Mouse (Mus musculus) kidney, adult 18-20 months (tissue): ENCODE data around the gene Gm10912.
"Not testable (repeated sequence)": the region's sequence is repeated elsewhere in the genome, so short reads cannot be mapped to it uniquely, and the experiment has no call there.

Source experiments
- DNase-seq: peaks from one replicate; pipeline ENCODE4 v3.0.0; 2021

Gene Gm10912

GRCm38 (mm10) chr2:104065526-104065925 is at the start of gene Gm10912:
Gene Gm10912, plus strand, starts transcription at chr2:104065826.
- DNase-seq, result not testable (repeated sequence)

GRCm38 (mm10) chr2:104023096-104023495 is 42.5 kb upstream of the Gm10912 start:
- no peak for DNase-seq

GRCm38 (mm10) chr2:104024656-104025055 is 41.0 kb upstream of the Gm10912 start:
- no peak for DNase-seq

- DNase-seq, result peak; percentile 91
Measured at GRCm38 (mm10) chr2:104027458-104028138, 38.0 kb upstream of the Gm10912 start, which contains the start of gene Fbxo3. Gene Fbxo3, plus strand, starts transcription at chr2:104027721.

- no peak for DNase-seq
Measured at GRCm38 (mm10) chr2:104028139-104028723, 37.4 kb upstream of the Gm10912 start, which contains the start of gene 4931422A03Rik. Gene 4931422A03Rik, minus strand, starts transcription at chr2:104028361.

GRCm38 (mm10) chr2:104029074-104029473 is 36.6 kb upstream of the Gm10912 start:
- no peak for DNase-seq

- no peak for DNase-seq
Measured at GRCm38 (mm10) chr2:104030381-104030780, 35.2 kb upstream of the Gm10912 start.

- DNase-seq, result no peak
Measured at GRCm38 (mm10) chr2:104032056-104032455, 33.6 kb upstream of the Gm10912 start.

GRCm38 (mm10) chr2:104034832-104035472 is 30.7 kb upstream of the Gm10912 start:
- DNase-seq, result peak; percentile 66

GRCm38 (mm10) chr2:104035595-104035994 is 30.0 kb upstream of the Gm10912 start:
- DNase-seq, result no peak

GRCm38 (mm10) chr2:104036316-104036715 is 29.3 kb upstream of the Gm10912 start:
- DNase-seq, result no peak

GRCm38 (mm10) chr2:104038236-104038635 is 27.4 kb upstream of the Gm10912 start:
- no peak for DNase-seq

- no peak for DNase-seq
Measured at GRCm38 (mm10) chr2:104041632-104042031, 24.0 kb upstream of the Gm10912 start.

- no peak for DNase-seq
Measured at GRCm38 (mm10) chr2:104042766-104043165, 22.9 kb upstream of the Gm10912 start.

- no peak for DNase-seq
Measured at GRCm38 (mm10) chr2:104043624-104044478, 21.8 kb upstream of the Gm10912 start.

GRCm38 (mm10) chr2:104044479-104045080 is 21.0 kb upstream of the Gm10912 start:
- peak; percentile 36 for DNase-seq

GRCm38 (mm10) chr2:104058381-104058780 is 7.2 kb upstream of the Gm10912 start:
- DNase-seq, result no peak

- no peak for DNase-seq
Measured at GRCm38 (mm10) chr2:104058954-104059353, 6.7 kb upstream of the Gm10912 start.

GRCm38 (mm10) chr2:104059786-104060185 is 5.8 kb upstream of the Gm10912 start:
- DNase-seq, result no peak

GRCm38 (mm10) chr2:104060996-104061395 is 4.6 kb upstream of the Gm10912 start:
- DNase-seq, result no peak

GRCm38 (mm10) chr2:104062665-104063064 is 3.0 kb upstream of the Gm10912 start:
- DNase-seq, result no peak

- DNase-seq, result no peak
Measured at GRCm38 (mm10) chr2:104064152-104064551, 1.5 kb upstream of the Gm10912 start.

- DNase-seq, result not testable (repeated sequence)
Measured at GRCm38 (mm10) chr2:104068450-104068849, 2.8 kb downstream of the Gm10912 start, which contains the start of gene Gm10799. Gene Gm10799, minus strand, starts transcription at chr2:104068550.
